Mouse (Mus musculus) adipocyte (in vitro differentiated cells): ENCODE data around the gene Hspa1l.
"Not testable (repeated sequence)": the region's sequence is repeated elsewhere in the genome, so short reads cannot be mapped to it uniquely, and the experiment has no call there.

ENCODE experiments used
- DNase-seq: peaks from one replicate; pipeline ENCODE4 v3.0.0-alpha.2; 2016; ENCODE audit warnings: low spot score

Gene Hspa1l

GRCm38 (mm10) chr17:35004075-35004717 lies 31.7 kb downstream of the Hspa1l start:
- DNase-seq = no peak

- DNase-seq = no peak
These were observed 32.7 kb downstream of the Hspa1l start for GRCm38 (mm10) chr17:35005158-35005557.

- not testable (repeated sequence) for DNase-seq
These were observed 33.4 kb downstream of the Hspa1l start for GRCm38 (mm10) chr17:35005902-35006301.

- no peak for DNase-seq
These were observed 35.0 kb downstream of the Hspa1l start for GRCm38 (mm10) chr17:35007387-35007991.

GRCm38 (mm10) chr17:35009586-35009985 lies 37.1 kb downstream of the Hspa1l start:
- peak; percentile 41 for DNase-seq

- DNase-seq = no peak
These were observed 38.9 kb downstream of the Hspa1l start for GRCm38 (mm10) chr17:35011440-35011839.

GRCm38 (mm10) chr17:35012430-35012829 lies 39.9 kb downstream of the Hspa1l start:
- no peak for DNase-seq

- DNase-seq = no peak
These were observed 40.7 kb downstream of the Hspa1l start for GRCm38 (mm10) chr17:35013221-35013620.

- no peak for DNase-seq
These were observed 42.8 kb downstream of the Hspa1l start for GRCm38 (mm10) chr17:35015296-35015695.

GRCm38 (mm10) chr17:35016376-35016775 lies 43.9 kb downstream of the Hspa1l start, which contains the start of gene Vwa7:
TSS of gene Vwa7 (plus strand) at chr17:35016579.
- no peak for DNase-seq

- no peak for DNase-seq
These were observed 44.5 kb downstream of the Hspa1l start for GRCm38 (mm10) chr17:35016791-35017705.

- DNase-seq = no peak
These were observed 45.2 kb downstream of the Hspa1l start for GRCm38 (mm10) chr17:35017706-35018030.

- DNase-seq = no peak
These were observed 45.7 kb downstream of the Hspa1l start for GRCm38 (mm10) chr17:35018171-35018570.

- no peak for DNase-seq
These were observed 47.4 kb downstream of the Hspa1l start for GRCm38 (mm10) chr17:35019894-35020293.

- no peak for DNase-seq
These were observed 48.0 kb downstream of the Hspa1l start for GRCm38 (mm10) chr17:35020551-35020950.

- peak; percentile 86 for DNase-seq
These were observed 48.8 kb downstream of the Hspa1l start for GRCm38 (mm10) chr17:35021163-35021808.

GRCm38 (mm10) chr17:35021842-35022477 lies 49.5 kb downstream of the Hspa1l start:
- DNase-seq = no peak

GRCm38 (mm10) chr17:35022541-35023060 lies 50.1 kb downstream of the Hspa1l start:
- no peak for DNase-seq

GRCm38 (mm10) chr17:35023221-35023620 lies 50.7 kb downstream of the Hspa1l start:
- DNase-seq = no peak

GRCm38 (mm10) chr17:35023756-35024155 lies 51.3 kb downstream of the Hspa1l start:
- DNase-seq = no peak

GRCm38 (mm10) chr17:35024261-35024660 lies 51.8 kb downstream of the Hspa1l start:
- no peak for DNase-seq
